ENCODE assay signal across 8 mouse cellular contexts in the genomic region with DNA sequence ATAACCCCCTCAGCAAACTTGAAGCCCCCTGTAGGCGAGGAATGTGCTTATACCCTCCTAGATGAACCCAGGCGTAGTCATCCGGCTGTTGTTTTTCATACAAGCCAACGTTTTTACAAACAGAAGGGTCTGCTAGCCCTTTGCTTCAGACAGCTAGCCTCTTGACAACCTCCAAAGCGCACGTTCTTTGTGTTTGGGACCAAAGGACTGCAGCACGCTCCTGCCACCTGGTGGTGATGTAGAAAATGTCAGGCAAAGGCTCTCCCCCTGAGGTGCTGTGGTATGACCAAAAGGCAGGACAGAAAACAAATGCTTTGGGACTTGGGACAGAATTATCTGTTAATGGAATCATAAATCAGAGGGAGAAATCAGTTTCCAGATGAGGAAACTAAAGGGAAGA.
DNase-seq lines count a peak whose midpoint lies in the region; ATAC-seq and TF ChIP-seq lines count a peak whose summit lies in the region.

No protein-coding gene starts in this region.

- H3K9me3 ChIP-seq in limb, embryonic 11.5 days (ENCODE audit: control insufficient read depth, low read length) = no peaks in the 10 kb centered on the region

- no peak for TF ChIP-seq POLR2A in kidney, adult 2 months (IDR thresholded peaks at IDR 0.05; ENCODE audit: low read depth, low read length)

- H3K27me3 ChIP-seq in kidney, adult 2 months (replicated peaks; ENCODE audit: control insufficient read depth, insufficient read depth, low read length) = no peaks in the 10 kb centered on the region; the same call in 1 of the 2 replicates
- no peaks in the 10 kb centered on the region for H3K27me3 ChIP-seq in limb, embryonic 11.5 days (ENCODE audit: control insufficient read depth, insufficient read depth, low read length)
- H3K27me3 ChIP-seq in splenic B cell, adult 2 months (ENCODE audit: control insufficient read depth, insufficient read depth, low read length, poor library complexity, severe bottlenecking) = no peaks in the 10 kb centered on the region

- 7% methylated on average over 7 of the region's 7 CpGs for WGBS in kidney, adult 2 months
- WGBS in limb, embryonic 11.5 days = 2% methylated on average over 7 of the region's 7 CpGs

- ATAC-seq in CD4-positive, CD25-positive, alpha-beta regulatory T cell, adult 4 months = no peak
- peak; percentile 89 for ATAC-seq in common myeloid progenitor, adult 5-6 weeks (replicated peaks; ENCODE audit: low read depth, poor library complexity, severe bottlenecking)
- no peak for ATAC-seq in limb, embryonic 11.5 days (ENCODE audit: insufficient number of reproducible peaks, low FRiP score, low TSS enrichment, low read depth)

- H3K4me1 ChIP-seq in kidney, adult 2 months (ENCODE audit: control insufficient read depth, insufficient read depth, low read length) = no peaks in the 10 kb centered on the region
- H3K4me1 ChIP-seq in limb, embryonic 11.5 days (ENCODE audit: control insufficient read depth, insufficient read depth, low read length) = no peaks in the 10 kb centered on the region

- no peak overlapping the region for H3K27ac ChIP-seq in kidney, adult 2 months (ENCODE audit: insufficient read depth, low read depth, low read length)
- no peak overlapping the region for H3K27ac ChIP-seq in limb, embryonic 11.5 days (replicated peaks; ENCODE audit: low read depth, low read length)

- DNase-seq in CD4-positive, CD25-positive, alpha-beta regulatory T cell, adult 2 months (ENCODE audit: low read depth, low spot score) = peak; percentile 76
- DNase-seq in gastrocnemius, postnatal 25 days = peak; percentile 39
- peak; percentile 63 for DNase-seq in kidney, adult 2 months
- DNase-seq in limb, embryonic 11.5 days (ENCODE audit: low spot score) = peak; percentile 88
- DNase-seq in natural killer cell, adult 2 months (ENCODE audit: low spot score in 2 of 2) = peak; percentile 14 to 48
- peak; percentile 72 for DNase-seq in splenic B cell, adult 2 months (ENCODE audit: low read depth, low spot score)

- H3K4me2 ChIP-seq in limb, embryonic 11.5 days (ENCODE audit: low read depth, severe bottlenecking) = no peak overlapping the region

- peak; percentile 98 for TF ChIP-seq CTCF in kidney, adult 2 months (conservative IDR thresholded peaks at IDR 0.05; ENCODE audit: insufficient read depth, insufficient read length, low read depth, low read length)

- no peak overlapping the region for H3K9ac ChIP-seq in limb, embryonic 11.5 days (ENCODE audit: low read length)

- H3K36me3 ChIP-seq in kidney, adult 2 months (ENCODE audit: control insufficient read depth, insufficient read depth, low read length) = no peaks in the 10 kb centered on the region
- no peaks in the 10 kb centered on the region for H3K36me3 ChIP-seq in limb, embryonic 11.5 days (ENCODE audit: control insufficient read depth, insufficient read depth, low read length)
- no peaks in the 10 kb centered on the region for H3K36me3 ChIP-seq in splenic B cell, adult 2 months (ENCODE audit: control insufficient read depth, insufficient read depth, low read length, poor library complexity, severe bottlenecking)

- no peak overlapping the region for H3K4me3 ChIP-seq in kidney, adult 2 months (ENCODE audit: insufficient read depth, low read depth, low read length)
- no peak overlapping the region for H3K4me3 ChIP-seq in limb, embryonic 11.5 days (ENCODE audit: low read depth, low read length)

Comparison
In these comparisons a context has a peak if more than half of its experiments do, and no peak if none do; other contexts are left out.
1. DNase-seq: peak in every context shown above with its lines; median percentile 88 in limb, embryonic 11.5 days; 76 in CD4-positive, CD25-positive, alpha-beta regulatory T cell, adult 2 months; 72 in splenic B cell, adult 2 months; 63 in kidney, adult 2 months; 39 in gastrocnemius, postnatal 25 days; 31 in natural killer cell, adult 2 months.